Mouse (Mus musculus): ENCODE data around the gene Celf2. TPM values are rescaled to one million over a fixed set of nuclear protein-coding genes. Genes with fewer than 3 reads are reported as not detected.

The Celf2 gene
- total RNA-seq, 1 experiment = 3.7 TPM

DNA sequence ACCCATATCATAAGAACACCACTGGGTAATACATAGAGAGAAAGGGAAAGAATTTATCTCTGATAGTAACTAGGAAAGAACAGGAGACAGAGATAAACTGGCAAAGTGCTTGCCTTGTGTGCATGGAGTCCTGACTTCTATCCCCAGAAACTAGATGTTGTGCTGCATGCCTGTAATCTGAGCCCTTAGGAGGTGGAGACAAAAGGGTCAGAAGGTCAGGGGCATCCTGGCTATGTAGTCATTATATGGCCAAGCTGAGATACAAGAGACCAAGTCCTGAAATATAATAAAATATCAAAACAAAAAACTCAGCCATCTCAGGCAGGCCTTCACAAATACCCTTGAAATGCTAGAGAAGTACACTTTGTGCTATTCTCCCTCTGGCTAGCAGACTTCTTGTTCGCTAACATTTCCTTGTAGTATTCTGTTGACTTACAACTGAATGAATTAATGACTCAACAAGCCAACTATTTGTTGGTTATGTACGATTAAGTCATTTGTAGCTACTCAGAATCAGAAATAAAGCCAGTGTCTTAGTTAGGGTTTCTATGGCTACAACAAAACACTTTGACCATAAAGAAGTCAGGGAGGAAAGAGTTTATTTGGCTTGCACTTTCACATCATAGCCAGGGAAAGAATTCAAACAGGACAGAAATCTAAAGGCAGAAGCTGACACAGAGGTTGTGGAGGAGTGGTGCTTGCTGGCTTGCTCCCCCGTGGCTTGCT is 284.9 kb downstream of the Celf2 start:
- no peak overlapping the region for H3K27ac ChIP-seq (ENCODE audit: insufficient read depth, low read depth, low read length, poor library complexity, severe bottlenecking)
- no peak for DNase-seq (ENCODE audit: low read depth, low spot score)
- H3K4me3 ChIP-seq (ENCODE audit: insufficient read depth in 1 of 2, low read depth in 1 of 2, low read length in 2 of 2, poor library complexity in 1 of 2, severe bottlenecking in 1 of 2) = no peak overlapping the region
- no peak for TF ChIP-seq MAFK (IDR thresholded peaks at IDR 0.05; ENCODE audit: insufficient read depth, low read depth, low read length)
- no peak for TF ChIP-seq HCFC1 (IDR thresholded peaks at IDR 0.05; ENCODE audit: borderline replicate concordance, insufficient read depth, low read length)
- TF ChIP-seq CHD2 (IDR thresholded peaks at IDR 0.05; ENCODE audit: low read depth, low read length) = no peak
- no peak for TF ChIP-seq ZNF384 (IDR thresholded peaks at IDR 0.05; ENCODE audit: low read depth, low read length)
- TF ChIP-seq ZC3H11A (IDR thresholded peaks at IDR 0.05; ENCODE audit: borderline replicate concordance, low read depth, low read length) = no peak
- H3K36me3 ChIP-seq (ENCODE audit: control insufficient read depth, insufficient read depth, low read length, poor library complexity, severe bottlenecking) = no peaks in the 10 kb centered on the region
- H3K9me3 ChIP-seq (ENCODE audit: control insufficient read depth, insufficient read depth, low read depth, low read length) = no peaks in the 10 kb centered on the region
- H3K9ac ChIP-seq (ENCODE audit: insufficient read depth, low read depth, low read length, poor library complexity, severe bottlenecking) = no peak overlapping the region
- no peaks in the 10 kb centered on the region for H3K4me1 ChIP-seq (ENCODE audit: control insufficient read depth in 2 of 2, insufficient read depth in 2 of 2, low read length in 2 of 2, poor library complexity in 1 of 2)
- in situ Hi-C loops (cut with MboI; ENCODE audit: low sequenced_read_pairs in 2 of 2, unreplicated experiment in 2 of 2) = no loop called here

- no peak for TF ChIP-seq MAFK (IDR thresholded peaks at IDR 0.05; ENCODE audit: insufficient read depth, low read depth, low read length)
- TF ChIP-seq HCFC1 (IDR thresholded peaks at IDR 0.05; ENCODE audit: borderline replicate concordance, insufficient read depth, low read length) = no peak
- no peak for TF ChIP-seq CHD2 (IDR thresholded peaks at IDR 0.05; ENCODE audit: low read depth, low read length)
- TF ChIP-seq ZC3H11A (IDR thresholded peaks at IDR 0.05; ENCODE audit: borderline replicate concordance, low read depth, low read length) = no peak
- no peak for TF ChIP-seq ZNF384 (IDR thresholded peaks at IDR 0.05; ENCODE audit: low read depth, low read length)
- Histone ChIP-seq H3K9ac (ENCODE audit: insufficient read depth, low read depth, low read length, poor library complexity, severe bottlenecking) (no peak overlapping the region), H3K9me3 (ENCODE audit: control insufficient read depth, insufficient read depth, low read depth, low read length) (no peaks in the 10 kb centered on the region), H3K4me3 (ENCODE audit: insufficient read depth in 1 of 2, low read depth in 1 of 2, low read length in 2 of 2, poor library complexity in 1 of 2, severe bottlenecking in 1 of 2) (no peak overlapping the region), H3K4me1 (ENCODE audit: control insufficient read depth in 2 of 2, insufficient read depth in 2 of 2, low read length in 2 of 2, poor library complexity in 1 of 2) (no peaks in the 10 kb centered on the region), H3K27ac (ENCODE audit: insufficient read depth, low read depth, low read length, poor library complexity, severe bottlenecking) (no peak overlapping the region), H3K36me3 (ENCODE audit: control insufficient read depth, insufficient read depth, low read length, poor library complexity, severe bottlenecking) (no peaks in the 10 kb centered on the region)
- in situ Hi-C loops (cut with MboI; ENCODE audit: low sequenced_read_pairs in 2 of 2, unreplicated experiment in 2 of 2) = no loop called here
- DNase-seq (ENCODE audit: low read depth, low spot score) = no peak
Measured at GRCm38 (mm10) chr2:7223538-7223937, 285.8 kb downstream of the Celf2 start.

- Histone ChIP-seq H3K9ac (ENCODE audit: insufficient read depth, low read depth, low read length, poor library complexity, severe bottlenecking) (no peak overlapping the region), H3K4me3 (ENCODE audit: insufficient read depth in 1 of 2, low read depth in 1 of 2, low read length in 2 of 2, poor library complexity in 1 of 2, severe bottlenecking in 1 of 2) (no peak overlapping the region), H3K36me3 (ENCODE audit: control insufficient read depth, insufficient read depth, low read length, poor library complexity, severe bottlenecking) (no peaks in the 10 kb centered on the region), H3K4me1 (ENCODE audit: control insufficient read depth in 2 of 2, insufficient read depth in 2 of 2, low read length in 2 of 2, poor library complexity in 1 of 2) (no peaks in the 10 kb centered on the region), H3K27ac (ENCODE audit: insufficient read depth, low read depth, low read length, poor library complexity, severe bottlenecking) (no peak overlapping the region), H3K9me3 (ENCODE audit: control insufficient read depth, insufficient read depth, low read depth, low read length) (no peaks in the 10 kb centered on the region)
- TF ChIP-seq ZNF384 (IDR thresholded peaks at IDR 0.05; ENCODE audit: low read depth, low read length) (no peak), HCFC1 (IDR thresholded peaks at IDR 0.05; ENCODE audit: borderline replicate concordance, insufficient read depth, low read length) (no peak), ZC3H11A (IDR thresholded peaks at IDR 0.05; ENCODE audit: borderline replicate concordance, low read depth, low read length) (no peak), CHD2 (IDR thresholded peaks at IDR 0.05; ENCODE audit: low read depth, low read length) (no peak), MAFK (IDR thresholded peaks at IDR 0.05; ENCODE audit: insufficient read depth, low read depth, low read length) (no peak)
- DNase-seq (ENCODE audit: low read depth, low spot score) = no peak
- in situ Hi-C loops (cut with MboI; ENCODE audit: low sequenced_read_pairs in 2 of 2, unreplicated experiment in 2 of 2) = no loop called here
Measured at GRCm38 (mm10) chr2:7222886-7223285, 286.5 kb downstream of the Celf2 start.

- Histone ChIP-seq H3K36me3 (ENCODE audit: control insufficient read depth, insufficient read depth, low read length, poor library complexity, severe bottlenecking) (no peaks in the 10 kb centered on the region), H3K4me1 (ENCODE audit: control insufficient read depth in 2 of 2, insufficient read depth in 2 of 2, low read length in 2 of 2, poor library complexity in 1 of 2) (no peaks in the 10 kb centered on the region), H3K9ac (ENCODE audit: insufficient read depth, low read depth, low read length, poor library complexity, severe bottlenecking) (no peak overlapping the region), H3K9me3 (ENCODE audit: control insufficient read depth, insufficient read depth, low read depth, low read length) (no peaks in the 10 kb centered on the region), H3K4me3 (ENCODE audit: insufficient read depth in 1 of 2, low read depth in 1 of 2, low read length in 2 of 2, poor library complexity in 1 of 2, severe bottlenecking in 1 of 2) (no peak overlapping the region), H3K27ac (ENCODE audit: insufficient read depth, low read depth, low read length, poor library complexity, severe bottlenecking) (no peak overlapping the region)
- TF ChIP-seq HCFC1 (IDR thresholded peaks at IDR 0.05; ENCODE audit: borderline replicate concordance, insufficient read depth, low read length) (no peak), MAFK (IDR thresholded peaks at IDR 0.05; ENCODE audit: insufficient read depth, low read depth, low read length) (no peak), CHD2 (IDR thresholded peaks at IDR 0.05; ENCODE audit: low read depth, low read length) (no peak), ZNF384 (IDR thresholded peaks at IDR 0.05; ENCODE audit: low read depth, low read length) (no peak), ZC3H11A (IDR thresholded peaks at IDR 0.05; ENCODE audit: borderline replicate concordance, low read depth, low read length) (no peak)
- no peak for DNase-seq (ENCODE audit: low read depth, low spot score)
- in situ Hi-C loops (cut with MboI; ENCODE audit: low sequenced_read_pairs in 2 of 2, unreplicated experiment in 2 of 2) = no loop called here
Measured at GRCm38 (mm10) chr2:7221856-7222255, 287.5 kb downstream of the Celf2 start.

All from ES-E14 (cell line).